Mouse (Mus musculus): ENCODE results near the gene Fam13a. TPM values are rescaled to one million over a fixed set of nuclear protein-coding genes. Genes with fewer than 3 reads are reported as not detected.
A peak's percentile ranks its signal among the peaks of the same experiment; 100 is the strongest.

Gene Fam13a
- total RNA-seq (2021), result 10 to 100 TPM; 14.8 to 15.1 TPM
- long read RNA-seq, experiment 1, full-length matches to known transcripts, result 12 of 13 reads
- long read RNA-seq, experiment 1, partial matches to known transcripts, result 1 of 13 reads
- long read RNA-seq, experiment 1, other reads (novel, unspliced or antisense), result 0 of 13 reads
- long read RNA-seq, experiment 2, full-length matches to known transcripts, result 7 of 7 reads
- long read RNA-seq, experiment 2, partial matches to known transcripts, result 0 of 7 reads
- long read RNA-seq, experiment 2, other reads (novel, unspliced or antisense), result 0 of 7 reads

DNA sequence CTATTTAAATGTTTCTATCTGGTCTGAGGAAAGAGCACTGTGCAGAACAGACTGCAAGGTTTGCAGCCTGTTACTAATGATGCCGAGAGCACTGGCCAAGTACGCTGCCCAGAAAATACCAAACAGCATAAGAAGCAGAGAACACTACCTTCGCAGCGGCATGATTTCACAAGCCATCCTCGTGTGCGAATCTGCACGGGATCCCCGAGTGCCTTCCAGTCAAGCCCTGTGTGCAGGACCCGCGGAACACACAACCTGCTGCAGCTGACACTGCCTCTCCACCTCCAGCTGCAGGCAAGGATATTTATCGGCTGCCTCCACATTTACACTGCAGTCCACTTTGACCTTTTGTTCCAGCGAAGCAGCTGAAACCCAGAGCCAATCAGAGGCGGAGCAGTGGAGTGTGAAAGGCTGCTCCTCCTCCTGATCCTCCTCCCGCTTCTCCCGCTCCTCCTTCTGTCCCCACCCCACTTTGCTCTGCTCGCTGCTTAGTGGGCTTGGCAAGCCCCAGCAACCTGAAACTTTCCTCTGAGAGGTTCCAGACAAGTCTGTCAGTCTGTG lies at the start of gene Fam13a:
Gene Fam13a, minus strand, starts transcription at position 386 of the 561 bp plus-strand sequence.
- H3K4me3 ChIP-seq, result peak within 1 kb of the TSS; percentile 81
- intact Hi-C loops (cut with DNase I), result loop anchor here (5.0 kb wide), 1 partner anchor 92 kb away; no protein-coding TSS in a partner anchor
- peak; percentile 69 to 81 for DNase-seq (ENCODE audit: extremely low spot score in 1 of 2, low spot score in 2 of 2)
- TF ChIP-seq CTCF (IDR thresholded peaks at IDR 0.05), result no peak
- H3K27ac ChIP-seq, result peak within 1 kb of the TSS; percentile 81

DNA sequence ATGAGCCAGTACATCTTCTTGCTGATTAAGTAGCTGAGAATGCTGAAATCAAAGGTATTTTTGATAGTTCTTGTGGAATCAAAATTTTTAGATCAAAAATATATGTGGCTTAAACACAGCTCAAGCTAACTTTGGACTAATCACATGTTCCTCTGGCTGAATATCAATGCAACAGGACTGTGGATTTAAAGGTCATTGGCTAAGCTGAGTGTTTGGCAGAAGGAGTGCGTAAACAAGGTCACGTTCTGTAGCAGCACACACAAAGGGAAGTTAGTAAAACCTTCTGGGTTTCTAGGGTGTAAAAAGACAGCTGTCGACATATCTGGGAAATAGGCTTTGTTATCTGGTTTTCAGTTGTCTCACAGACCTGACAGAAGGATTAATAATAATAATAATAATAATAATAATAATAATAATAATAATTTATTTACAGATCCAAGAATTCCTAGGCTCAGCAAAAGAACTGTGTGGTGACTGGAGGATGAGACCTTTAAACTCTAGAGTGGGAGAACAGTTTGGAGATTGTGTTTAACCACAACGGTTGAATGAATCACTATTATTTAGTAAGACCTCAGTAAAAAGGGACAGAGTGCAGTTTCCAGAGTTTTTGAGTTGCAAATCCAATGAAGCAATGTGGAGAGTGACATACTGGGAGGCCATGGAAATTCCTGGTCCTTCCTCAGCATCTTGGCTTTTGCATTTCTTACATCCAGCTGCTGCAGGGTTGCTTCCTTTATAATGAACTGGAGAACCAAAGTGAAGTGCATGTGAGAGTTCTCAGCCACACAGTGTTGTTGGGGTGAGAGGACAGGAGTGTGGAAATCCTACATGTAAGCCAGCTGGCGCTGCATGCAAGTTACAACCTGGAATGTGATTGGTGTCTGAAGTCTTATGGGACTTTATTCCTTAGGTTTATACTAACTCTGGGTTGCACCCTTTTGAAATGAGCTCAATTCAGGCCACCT lies 48.0 kb upstream of the Fam13a start:
- no peak overlapping the region for H3K27ac ChIP-seq
- intact Hi-C loops (cut with DNase I), result no loop called here
- TF ChIP-seq CTCF (IDR thresholded peaks at IDR 0.05), result no peak
- no peak for DNase-seq (ENCODE audit: extremely low spot score in 1 of 2, low spot score in 2 of 2)
- no peak overlapping the region for H3K4me3 ChIP-seq

GRCm38 (mm10) chr6:59071691-59072090 lies 47.3 kb upstream of the Fam13a start:
- no peak for DNase-seq (ENCODE audit: extremely low spot score in 1 of 2, low spot score in 2 of 2)
- intact Hi-C loops (cut with DNase I), result no loop called here
- Histone ChIP-seq H3K4me3 (no peak overlapping the region), H3K27ac (no peak overlapping the region)
- no peak for TF ChIP-seq CTCF (IDR thresholded peaks at IDR 0.05)

GRCm38 (mm10) chr6:59068187-59068586 lies 43.8 kb upstream of the Fam13a start:
- no peak for TF ChIP-seq CTCF (IDR thresholded peaks at IDR 0.05)
- Histone ChIP-seq H3K4me3 (no peak overlapping the region), H3K27ac (no peak overlapping the region)
- intact Hi-C loops (cut with DNase I), result no loop called here
- DNase-seq (ENCODE audit: extremely low spot score in 1 of 2, low spot score in 2 of 2), result no peak

DNA sequence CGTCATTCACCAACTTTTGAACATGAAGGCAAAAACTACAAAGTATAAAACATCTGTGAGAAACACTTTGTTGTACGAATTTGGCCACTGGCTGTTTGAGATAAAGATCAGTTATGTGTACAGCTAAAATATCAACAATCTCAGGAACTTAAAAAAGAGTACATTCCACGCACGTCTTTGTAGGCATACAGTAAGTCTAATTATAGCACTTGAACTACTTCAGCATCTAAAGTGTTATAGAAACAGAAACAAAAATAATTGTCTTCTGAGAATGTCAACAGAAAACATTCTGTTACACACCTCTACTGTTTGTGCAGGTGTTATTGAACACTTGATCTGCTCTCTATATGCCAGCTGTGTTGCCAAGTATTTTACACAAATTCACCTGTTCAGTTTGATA lies 40.1 kb upstream of the Fam13a start:
- TF ChIP-seq CTCF (IDR thresholded peaks at IDR 0.05), result no peak
- intact Hi-C loops (cut with DNase I), result no loop called here
- no peak overlapping the region for H3K27ac ChIP-seq
- H3K4me3 ChIP-seq, result no peak overlapping the region
- no peak for DNase-seq (ENCODE audit: extremely low spot score in 1 of 2, low spot score in 2 of 2)

- intact Hi-C loops (cut with DNase I), result no loop called here
- no peak for DNase-seq (ENCODE audit: extremely low spot score in 1 of 2, low spot score in 2 of 2)
- H3K27ac ChIP-seq, result no peak overlapping the region
- H3K4me3 ChIP-seq, result no peak overlapping the region
- TF ChIP-seq CTCF (IDR thresholded peaks at IDR 0.05), result no peak
Measured at GRCm38 (mm10) chr6:59053232-59053631, 28.9 kb upstream of the Fam13a start.

DNA sequence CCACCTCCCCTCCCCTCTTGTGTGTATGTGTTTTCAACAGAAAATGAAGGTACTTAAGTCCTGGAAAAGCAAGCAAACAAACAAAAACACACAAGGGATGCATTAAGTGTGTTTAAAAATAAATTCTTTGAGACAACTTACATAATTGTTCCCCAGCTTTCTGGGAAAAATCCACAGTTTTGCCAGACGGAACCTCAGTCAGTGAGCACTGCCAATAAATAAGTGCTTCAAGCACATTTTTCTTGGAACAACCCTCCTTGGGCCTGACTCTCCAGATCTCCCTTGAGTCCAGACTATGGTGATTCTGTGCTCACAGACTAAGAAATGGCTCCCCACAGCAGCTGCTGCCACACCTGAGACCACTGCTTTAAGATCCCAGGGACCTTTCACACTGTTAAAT lies 15.4 kb upstream of the Fam13a start:
- Histone ChIP-seq H3K4me3 (no peak overlapping the region), H3K27ac (no peak overlapping the region)
- intact Hi-C loops (cut with DNase I), result no loop called here
- TF ChIP-seq CTCF (IDR thresholded peaks at IDR 0.05), result no peak
- DNase-seq (ENCODE audit: extremely low spot score in 1 of 2, low spot score in 2 of 2), result no peak

DNA sequence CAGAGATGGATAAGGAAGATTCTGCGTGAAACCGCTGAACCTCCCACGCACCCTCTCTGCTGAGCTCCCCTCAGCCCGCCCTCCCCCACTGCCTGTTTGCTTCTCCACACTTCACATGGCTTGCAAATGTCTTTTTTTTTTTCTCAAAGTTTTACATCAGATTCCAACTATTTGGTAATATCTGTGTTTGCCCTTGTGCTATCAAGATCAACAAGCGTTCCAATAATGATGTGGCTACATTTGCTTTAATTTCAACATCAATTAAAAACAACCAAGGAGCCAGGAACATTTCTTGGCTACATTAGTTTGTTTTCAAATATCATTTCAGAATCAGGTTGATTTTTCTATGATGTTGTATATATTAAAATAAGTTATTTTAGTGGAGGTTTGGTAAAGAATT lies 8.4 kb upstream of the Fam13a start:
- intact Hi-C loops (cut with DNase I), result no loop called here
- TF ChIP-seq CTCF (IDR thresholded peaks at IDR 0.05), result no peak
- no peak overlapping the region for H3K27ac ChIP-seq
- no peak for DNase-seq (ENCODE audit: extremely low spot score in 1 of 2, low spot score in 2 of 2)
- no peak overlapping the region for H3K4me3 ChIP-seq

GRCm38 (mm10) chr6:59031539-59031938 lies 7.2 kb upstream of the Fam13a start:
- intact Hi-C loops (cut with DNase I), result no loop called here
- TF ChIP-seq CTCF (IDR thresholded peaks at IDR 0.05), result no peak
- no peak overlapping the region for H3K27ac ChIP-seq
- H3K4me3 ChIP-seq, result no peak overlapping the region
- DNase-seq (ENCODE audit: extremely low spot score in 1 of 2, low spot score in 2 of 2), result no peak

- intact Hi-C loops (cut with DNase I), result no loop called here
- no peak overlapping the region for H3K4me3 ChIP-seq
- no peak overlapping the region for H3K27ac ChIP-seq
- no peak for DNase-seq (ENCODE audit: extremely low spot score in 1 of 2, low spot score in 2 of 2)
- no peak for TF ChIP-seq CTCF (IDR thresholded peaks at IDR 0.05)
Measured at GRCm38 (mm10) chr6:59030667-59031066, 6.3 kb upstream of the Fam13a start.

- Histone ChIP-seq H3K27ac (no peak overlapping the region), H3K4me3 (no peak overlapping the region)
- no peak for TF ChIP-seq CTCF (IDR thresholded peaks at IDR 0.05)
- intact Hi-C loops (cut with DNase I), result no loop called here
- DNase-seq (ENCODE audit: extremely low spot score in 1 of 2, low spot score in 2 of 2), result no peak
Measured at GRCm38 (mm10) chr6:59030037-59030436, 5.7 kb upstream of the Fam13a start.

- no peak for TF ChIP-seq CTCF (IDR thresholded peaks at IDR 0.05)
- intact Hi-C loops (cut with DNase I), result no loop called here
- no peak for DNase-seq (ENCODE audit: extremely low spot score in 1 of 2, low spot score in 2 of 2)
- H3K27ac ChIP-seq, result no peak overlapping the region
- H3K4me3 ChIP-seq, result no peak overlapping the region
Measured at GRCm38 (mm10) chr6:59028871-59029270, 4.5 kb upstream of the Fam13a start.

All from left cerebral cortex, adult 2 months (tissue).